Mouse (Mus musculus) lung, postnatal 0 days (tissue): Measurements from ENCODE around the gene Rbms1. TPM values are rescaled to one million over a fixed set of nuclear protein-coding genes. Genes with fewer than 3 reads are reported as not detected.

Experiments used
- ATAC-seq: fragments of 200-750 bp; cut with Nextera tagmentation; 2 replicates; pipeline ENCODE4 v1.8.0; 2017; ENCODE audit warnings: moderate library complexity
- DNase-seq: peaks from one replicate; pipeline ENCODE4 v3.0.0-alpha.2; 2016; ENCODE audit warnings: low spot score
- H3K27ac ChIP-seq: fragments of 300-500 bp; sonication (generic); 2 replicates; pipeline ENCODE4 v1.5.1; 2014; ENCODE audit warnings: antibody characterized with exemption, mild to moderate bottlenecking, low read length, mixed read lengths
- H3K27me3 ChIP-seq: fragments of 300-500 bp; sonication (generic); replicated peaks from 2 replicates; pipeline ENCODE4 v1.6.1; 2014; ENCODE audit warnings: low read length, mixed read lengths; ENCODE audit not compliant: insufficient read depth
- H3K36me3 ChIP-seq: fragments of 300-500 bp; sonication (generic); 2 replicates; pipeline ENCODE4 v1.6.1; 2014; ENCODE audit warnings: low read length, mixed read lengths; ENCODE audit not compliant: insufficient read depth
- H3K4me1 ChIP-seq: fragments of 300-500 bp; sonication (generic); 2 replicates; pipeline ENCODE4 v1.6.1; 2014; ENCODE audit warnings: antibody characterized with exemption, low read depth, low read length, mixed read lengths; ENCODE audit not compliant: insufficient read depth
- H3K4me2 ChIP-seq: fragments of 300-500 bp; sonication (generic); replicated peaks from 2 replicates; pipeline ENCODE4 v1.6.1; 2014; ENCODE audit warnings: low read depth, mild to moderate bottlenecking, low read length, moderate library complexity, mixed read lengths
- H3K4me3 ChIP-seq: fragments of 300-500 bp; sonication (generic); 2 replicates; pipeline ENCODE4 v1.5.1; 2014; ENCODE audit warnings: low read depth, low read length
- H3K9ac ChIP-seq: fragments of 300-500 bp; sonication (generic); replicated peaks from 2 replicates; pipeline ENCODE4 v1.6.1; 2014; ENCODE audit warnings: low read depth, mild to moderate bottlenecking
- H3K9me3 ChIP-seq: fragments of 300-500 bp; sonication (generic); 2 replicates; pipeline ENCODE4 v1.6.1; 2016; ENCODE audit warnings: low read length, mixed read lengths
- CTCF ChIP-seq: IDR thresholded peaks from 2 replicates; pipeline ENCODE4 v1.5.1; 2016; ENCODE audit warnings: antibody characterized with exemption, mild to moderate bottlenecking
- EP300 ChIP-seq: IDR thresholded peaks from 2 replicates; pipeline ENCODE4 v1.6.1; 2016; ENCODE audit warnings: antibody characterized with exemption, mild to moderate bottlenecking, control low read depth
- WGBS: fragments of 180-500 bp; shearing (Covaris S2); extraction: QIAGEN DNeasy Blood & Tissue Kit; methylation state at CpG from one replicate; pipeline ENCODE4 v1.1.7; 2014; 5-methylcytosine and 5-hydroxymethylcytosine counted together
- polyA plus RNA-seq: library from polyadenylated mRNA; unstranded; fragments of >200 nt; fragmentation: Nextera tagmentation; extraction: Ambion mirVana; gene quantifications from 2 replicates; pipeline ENCODE4 v1.2.1, GENCODE M21; 2015

The Rbms1 gene
- polyA plus RNA-seq, 1 experiment from 2014 or later: 156 TPM

- Histone ChIP-seq H3K4me2 (no peak overlapping the region), H3K36me3 (no peaks in the 10 kb centered on the region), H3K27ac (peak overlapping the region; percentile 93), H3K4me3 (no peak overlapping the region), H3K9ac (no peak overlapping the region), H3K4me1 (peaks cover 12% of the 10 kb centered on the region; the same call in 1 of the 2 replicates), H3K27me3 (no peaks in the 10 kb centered on the region), H3K9me3 (no peaks in the 10 kb centered on the region)
- ATAC-seq (no peak), DNase-seq (peak; percentile 53)
- no peak for TF ChIP-seq CTCF
- 23% methylated on average over 6 of the region's 6 CpGs for WGBS
Observed at GRCm38 (mm10) chr2:60902446-60903137, 60.4 kb downstream of the Rbms1 start.

- WGBS: 25% methylated on average over 15 of the region's 15 CpGs
- Histone ChIP-seq H3K4me1 (peaks cover 12% of the 10 kb centered on the region; the same call in 1 of the 2 replicates), H3K27ac (peak overlapping the region; percentile 93), H3K36me3 (no peaks in the 10 kb centered on the region), H3K4me3 (peak overlapping the region; percentile 18; the same call in 1 of the 2 replicates), H3K9me3 (no peaks in the 10 kb centered on the region), H3K4me2 (peak overlapping the region; percentile 49), H3K9ac (no peak overlapping the region), H3K27me3 (no peaks in the 10 kb centered on the region)
- TF ChIP-seq CTCF (no peak), EP300 (peak; percentile 91)
- DNase-seq: peak; percentile 96
- ATAC-seq: peak; percentile 94
Observed at GRCm38 (mm10) chr2:60901511-60901951, 61.5 kb downstream of the Rbms1 start.

- no peak overlapping the region for H3K9ac ChIP-seq
- H3K27ac ChIP-seq: peak overlapping the region; percentile 93; the same call in 1 of the 2 replicates
- ATAC-seq (no peak), DNase-seq (no peak)
- H3K27me3 ChIP-seq: no peaks in the 10 kb centered on the region
- H3K9me3 ChIP-seq: no peaks in the 10 kb centered on the region
- no peaks in the 10 kb centered on the region for H3K36me3 ChIP-seq
- no peak for TF ChIP-seq CTCF
- TF ChIP-seq EP300: no peak
- 69% methylated on average over 6 of the region's 6 CpGs for WGBS
- peak overlapping the region; percentile 49; the same call in 1 of the 2 replicates for H3K4me2 ChIP-seq
- H3K4me3 ChIP-seq: peak overlapping the region; percentile 18; the same call in 1 of the 2 replicates
- H3K4me1 ChIP-seq: peaks cover 12% of the 10 kb centered on the region; the same call in 1 of the 2 replicates
Observed at GRCm38 (mm10) chr2:60901013-60901412, 62.0 kb downstream of the Rbms1 start.

GRCm38 (mm10) chr2:60893042-60893441 lies 70.0 kb downstream of the Rbms1 start:
- no peaks in the 10 kb centered on the region for H3K36me3 ChIP-seq
- no peak overlapping the region for H3K4me3 ChIP-seq
- ATAC-seq: 0 out of 2 replicates have a peak, but pooled peaks have one; percentile 32
- peak; percentile 65 for DNase-seq
- H3K9me3 ChIP-seq: no peaks in the 10 kb centered on the region
- no peak overlapping the region for H3K9ac ChIP-seq
- TF ChIP-seq CTCF (no peak), EP300 (no peak)
- H3K4me1 ChIP-seq: peaks cover 2% of the 10 kb centered on the region; the same call in 1 of the 2 replicates
- H3K27ac ChIP-seq: no peak overlapping the region
- no peaks in the 10 kb centered on the region for H3K27me3 ChIP-seq
- 32% methylated on average over 1 of the region's 1 CpGs for WGBS
- H3K4me2 ChIP-seq: no peak overlapping the region

GRCm38 (mm10) chr2:60883931-60884330 lies 79.1 kb downstream of the Rbms1 start:
- H3K9me3 ChIP-seq: no peaks in the 10 kb centered on the region
- WGBS: 21% methylated on average over 4 of the region's 4 CpGs
- H3K27me3 ChIP-seq: no peaks in the 10 kb centered on the region
- no peak overlapping the region for H3K9ac ChIP-seq
- H3K4me3 ChIP-seq: no peak overlapping the region
- peaks cover 5% of the 10 kb centered on the region; the same call in 1 of the 2 replicates for H3K4me1 ChIP-seq
- TF ChIP-seq CTCF (no peak), EP300 (no peak)
- peak overlapping the region; percentile 54 for H3K27ac ChIP-seq
- H3K36me3 ChIP-seq: no peaks in the 10 kb centered on the region
- ATAC-seq (peak; percentile 4; the same call in 1 of the 2 replicates), DNase-seq (peak; percentile 76)
- no peak overlapping the region for H3K4me2 ChIP-seq

DNA sequence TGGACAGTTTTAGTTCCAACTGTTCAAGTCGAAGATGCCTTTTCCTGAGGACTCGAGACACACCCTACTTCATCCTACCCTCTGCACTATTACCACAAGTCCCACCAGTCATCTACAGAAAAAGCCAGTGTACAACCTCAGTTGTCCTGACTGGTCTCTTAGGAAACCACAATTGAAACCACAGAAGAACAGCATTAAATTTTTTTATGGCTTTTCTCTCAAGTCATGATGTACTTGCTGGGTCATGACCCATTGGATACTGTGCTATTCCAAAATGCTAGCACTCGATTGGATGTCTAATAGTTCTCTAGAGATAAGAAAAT lies 80.0 kb downstream of the Rbms1 start:
- Histone ChIP-seq H3K4me3 (no peak overlapping the region), H3K4me2 (no peak overlapping the region), H3K27me3 (no peaks in the 10 kb centered on the region), H3K36me3 (no peaks in the 10 kb centered on the region), H3K27ac (no peak overlapping the region; the same call in 1 of the 2 replicates), H3K9ac (no peak overlapping the region), H3K9me3 (no peaks in the 10 kb centered on the region), H3K4me1 (peaks cover 5% of the 10 kb centered on the region; the same call in 1 of the 2 replicates)
- no peak for TF ChIP-seq EP300
- no peak for TF ChIP-seq CTCF
- DNase-seq: peak; percentile 21
- ATAC-seq: no peak
- WGBS: 50% methylated on average over 3 of the region's 3 CpGs
